Mouse (Mus musculus): ENCODE data around the gene Dedd2. TPM values are rescaled to one million over a fixed set of nuclear protein-coding genes. Genes with fewer than 3 reads are reported as not detected.

Gene Dedd2
- polyA plus RNA-seq, 1 experiment from 2014 or later: 18.2 TPM

DNA sequence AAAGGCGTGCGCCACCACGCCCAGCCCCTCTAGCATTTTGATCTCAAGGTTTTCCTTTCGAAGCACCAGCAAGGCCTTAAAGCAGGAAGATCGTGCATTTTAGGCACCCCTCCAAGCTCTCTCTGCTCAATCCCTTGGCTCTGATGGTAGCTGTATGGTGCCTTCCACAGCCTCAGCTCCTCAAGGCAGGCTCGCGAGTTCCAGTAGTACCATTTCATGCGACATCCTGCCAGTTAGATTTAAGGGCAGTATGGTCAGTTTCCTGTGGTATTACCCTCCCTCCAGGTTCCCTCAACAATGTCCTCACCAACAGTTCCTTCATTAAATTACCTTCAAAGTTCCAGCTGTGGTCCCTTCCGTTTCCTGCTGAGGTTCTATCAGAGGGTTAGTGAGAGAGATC is 24.3 kb downstream of the Dedd2 start:
- Histone ChIP-seq H3K4me3 (ENCODE audit: low read depth, low read length) (no peak overlapping the region), H3K27me3 (replicated peaks; ENCODE audit: insufficient read depth, low read length) (no peaks in the 10 kb centered on the region), H3K4me2 (replicated peaks; ENCODE audit: low read depth, low read length) (no peak overlapping the region), H3K27ac (ENCODE audit: low read length) (no peak overlapping the region), H3K4me1 (ENCODE audit: insufficient read depth, low read depth, low read length) (no peaks in the 10 kb centered on the region), H3K36me3 (ENCODE audit: insufficient read depth, low read length) (no peaks in the 10 kb centered on the region), H3K9me3 (ENCODE audit: low read length) (no peaks in the 10 kb centered on the region), H3K9ac (replicated peaks; ENCODE audit: low read depth) (no peak overlapping the region)
- TF ChIP-seq EP300 (IDR thresholded peaks at IDR 0.05): no peak
- 71% methylated on average over 9 of the region's 9 CpGs for WGBS
- ATAC-seq: no peak
- no peak for DNase-seq (ENCODE audit: low spot score)

DNA sequence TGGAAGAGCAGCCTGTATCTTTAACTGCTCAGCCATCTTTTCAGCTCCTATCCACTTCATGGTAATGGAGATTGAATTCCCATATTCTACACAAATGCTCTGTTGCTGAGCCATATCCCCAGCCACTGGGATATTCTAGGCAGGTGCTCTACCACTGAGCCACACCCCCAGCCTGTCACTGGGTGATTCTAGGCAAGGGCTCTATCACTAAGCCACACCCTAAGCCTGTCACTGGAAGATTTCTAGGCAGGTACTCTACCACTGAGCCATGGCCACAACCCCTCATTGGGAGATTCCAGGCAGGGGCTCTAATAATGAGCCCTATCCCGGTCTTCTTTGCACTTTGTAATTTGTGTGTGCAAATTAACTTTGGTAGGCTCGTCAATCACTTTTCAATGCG is 25.3 kb downstream of the Dedd2 start:
- no peak overlapping the region for H3K4me2 ChIP-seq (replicated peaks; ENCODE audit: low read depth, low read length)
- H3K27ac ChIP-seq (ENCODE audit: low read length): no peak overlapping the region
- no peak overlapping the region for H3K4me3 ChIP-seq (ENCODE audit: low read depth, low read length)
- 75% methylated on average over 3 of the region's 3 CpGs for WGBS
- ATAC-seq: no peak
- no peak overlapping the region for H3K9ac ChIP-seq (replicated peaks; ENCODE audit: low read depth)
- no peaks in the 10 kb centered on the region for H3K27me3 ChIP-seq (replicated peaks; ENCODE audit: insufficient read depth, low read length)
- no peaks in the 10 kb centered on the region for H3K9me3 ChIP-seq (ENCODE audit: low read length)
- TF ChIP-seq EP300 (IDR thresholded peaks at IDR 0.05): no peak
- TF ChIP-seq CTCF (IDR thresholded peaks at IDR 0.05): no peak
- H3K4me1 ChIP-seq (ENCODE audit: insufficient read depth, low read depth, low read length): no peaks in the 10 kb centered on the region
- no peaks in the 10 kb centered on the region for H3K36me3 ChIP-seq (ENCODE audit: insufficient read depth, low read length)
- no peak for DNase-seq (ENCODE audit: low spot score)

DNA sequence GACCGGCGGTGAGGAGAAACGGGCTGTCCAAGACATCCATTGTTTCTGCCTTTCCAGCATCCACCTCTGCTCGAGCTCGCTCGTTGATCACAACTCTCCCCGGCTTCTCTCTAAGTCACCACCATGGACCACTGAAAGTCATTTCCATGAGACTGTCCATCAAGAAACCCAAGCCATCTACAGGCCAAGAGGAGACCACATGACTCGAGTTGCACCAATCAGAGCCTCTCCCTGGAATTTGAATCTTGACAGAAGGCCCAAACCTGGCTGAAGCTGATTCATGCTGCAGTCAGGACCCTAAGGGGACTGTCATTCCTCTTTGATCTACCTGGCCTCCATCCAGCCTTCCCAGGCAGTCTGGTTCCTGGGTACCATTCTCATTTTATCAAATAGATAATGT is 28.3 kb downstream of the Dedd2 start:
- Histone ChIP-seq H3K36me3 (ENCODE audit: insufficient read depth, low read length) (no peaks in the 10 kb centered on the region), H3K9me3 (ENCODE audit: low read length) (no peaks in the 10 kb centered on the region), H3K4me3 (ENCODE audit: low read depth, low read length) (no peak overlapping the region), H3K27ac (ENCODE audit: low read length) (no peak overlapping the region), H3K9ac (replicated peaks; ENCODE audit: low read depth) (no peak overlapping the region), H3K4me1 (ENCODE audit: insufficient read depth, low read depth, low read length) (no peaks in the 10 kb centered on the region), H3K27me3 (replicated peaks; ENCODE audit: insufficient read depth, low read length) (no peaks in the 10 kb centered on the region), H3K4me2 (replicated peaks; ENCODE audit: low read depth, low read length) (no peak overlapping the region)
- WGBS: 75% methylated on average over 8 of the region's 8 CpGs
- ATAC-seq (no peak), DNase-seq (ENCODE audit: low spot score) (no peak)
- TF ChIP-seq CTCF (IDR thresholded peaks at IDR 0.05) (no peak), EP300 (IDR thresholded peaks at IDR 0.05) (no peak)

DNA sequence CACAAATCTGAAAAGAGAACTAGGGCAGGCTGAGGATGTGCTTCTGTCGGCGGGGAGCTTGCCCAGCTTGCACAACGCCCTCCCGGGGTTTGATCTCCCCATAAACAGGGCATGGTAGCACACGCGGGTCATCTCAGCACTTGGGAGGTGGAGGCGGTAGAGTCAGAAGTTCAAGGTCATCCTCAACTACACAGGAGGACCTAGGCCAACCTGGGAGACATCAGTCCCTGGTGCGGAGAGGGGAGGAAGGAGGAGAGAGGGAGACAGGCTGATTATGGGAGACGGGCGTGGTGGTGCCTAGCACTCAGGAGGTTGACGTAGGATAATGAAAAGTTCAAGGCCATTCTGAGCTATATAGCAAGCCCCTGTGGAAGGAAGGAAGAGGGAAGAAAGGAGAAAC is 29.6 kb downstream of the Dedd2 start:
- no peak overlapping the region for H3K9ac ChIP-seq (replicated peaks; ENCODE audit: low read depth)
- H3K4me3 ChIP-seq (ENCODE audit: low read depth, low read length): no peak overlapping the region
- H3K9me3 ChIP-seq (ENCODE audit: low read length): no peaks in the 10 kb centered on the region
- no peak overlapping the region for H3K4me2 ChIP-seq (replicated peaks; ENCODE audit: low read depth, low read length)
- H3K27me3 ChIP-seq (replicated peaks; ENCODE audit: insufficient read depth, low read length): no peaks in the 10 kb centered on the region
- no peak for ATAC-seq
- no peaks in the 10 kb centered on the region for H3K36me3 ChIP-seq (ENCODE audit: insufficient read depth, low read length)
- no peak overlapping the region for H3K27ac ChIP-seq (ENCODE audit: low read length)
- DNase-seq (ENCODE audit: low spot score): no peak
- 82% methylated on average over 11 of the region's 11 CpGs for WGBS
- no peaks in the 10 kb centered on the region for H3K4me1 ChIP-seq (ENCODE audit: insufficient read depth, low read depth, low read length)
- TF ChIP-seq CTCF (IDR thresholded peaks at IDR 0.05) (no peak), EP300 (IDR thresholded peaks at IDR 0.05) (no peak)

DNA sequence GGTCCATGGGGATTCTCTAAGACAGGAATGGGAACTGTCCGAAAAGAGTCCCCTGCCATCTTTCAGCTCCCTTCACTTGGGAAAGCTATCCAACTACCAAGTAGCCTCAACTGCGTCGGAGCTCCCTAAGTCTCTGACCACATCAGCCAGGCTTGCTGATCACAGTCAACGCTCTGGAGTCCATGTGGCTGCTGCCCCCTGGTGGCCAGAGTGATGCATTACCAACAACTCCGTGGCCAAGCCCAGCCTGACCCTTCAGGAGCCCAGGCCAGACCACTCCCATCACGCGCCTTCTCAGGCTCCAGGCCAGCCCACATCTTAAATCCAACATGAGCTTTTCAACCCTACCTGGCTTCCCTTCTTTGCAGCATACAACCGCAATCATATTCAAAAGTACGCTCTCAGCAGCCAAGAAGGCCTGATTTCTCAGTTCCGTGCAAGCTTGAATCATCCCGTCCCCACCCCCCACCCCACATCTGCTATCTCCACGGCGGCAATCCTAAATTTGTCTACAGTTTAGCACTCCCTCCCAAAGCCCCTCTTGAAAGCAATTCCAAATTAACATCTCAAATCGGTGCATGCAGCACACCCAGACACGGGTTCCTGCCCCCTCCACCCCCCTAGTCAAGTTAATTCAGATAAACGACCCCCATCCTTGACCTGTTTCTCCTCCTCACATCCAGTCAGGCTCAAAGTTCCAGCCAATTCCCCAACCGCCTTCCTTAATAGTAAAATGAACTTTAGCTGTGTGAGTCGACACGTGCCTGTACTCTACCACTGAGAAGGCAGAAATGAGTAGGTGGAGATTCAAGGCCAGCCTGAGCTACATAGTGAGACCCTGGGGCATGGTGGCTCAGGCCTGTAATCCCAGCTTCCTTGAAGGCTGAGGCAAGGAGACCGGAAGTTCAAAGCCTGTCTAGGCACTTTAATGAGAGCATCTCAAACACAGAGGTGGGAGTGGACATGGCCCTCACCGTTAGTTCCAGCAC is 32.5 kb downstream of the Dedd2 start:
- peak; percentile 86 for DNase-seq (ENCODE audit: low spot score)
- H3K36me3 ChIP-seq (ENCODE audit: insufficient read depth, low read length): no peaks in the 10 kb centered on the region
- 21% methylated on average over 21 of the region's 21 CpGs for WGBS
- H3K27me3 ChIP-seq (replicated peaks; ENCODE audit: insufficient read depth, low read length): peaks cover 11% of the 10 kb centered on the region; the same call in 1 of the 2 replicates
- H3K4me1 ChIP-seq (ENCODE audit: insufficient read depth, low read depth, low read length): no peaks in the 10 kb centered on the region
- no peak overlapping the region for H3K27ac ChIP-seq (ENCODE audit: low read length)
- H3K9me3 ChIP-seq (ENCODE audit: low read length): no peaks in the 10 kb centered on the region
- no peak overlapping the region for H3K4me3 ChIP-seq (ENCODE audit: low read depth, low read length)
- no peak overlapping the region for H3K4me2 ChIP-seq (replicated peaks; ENCODE audit: low read depth, low read length)
- ATAC-seq: peak; percentile 90
- H3K9ac ChIP-seq (replicated peaks; ENCODE audit: low read depth): no peak overlapping the region
- TF ChIP-seq EP300 (IDR thresholded peaks at IDR 0.05) (no peak), CTCF (IDR thresholded peaks at IDR 0.05) (peak; percentile 100)

GRCm38 (mm10) chr7:25184091-25184490 is 36.3 kb downstream of the Dedd2 start:
- no peak overlapping the region for H3K4me3 ChIP-seq (ENCODE audit: low read depth, low read length)
- H3K27me3 ChIP-seq (replicated peaks; ENCODE audit: insufficient read depth, low read length): peaks cover 49% of the 10 kb centered on the region
- H3K9me3 ChIP-seq (ENCODE audit: low read length): no peaks in the 10 kb centered on the region
- H3K9ac ChIP-seq (replicated peaks; ENCODE audit: low read depth): no peak overlapping the region
- H3K4me1 ChIP-seq (ENCODE audit: insufficient read depth, low read depth, low read length): no peaks in the 10 kb centered on the region
- TF ChIP-seq EP300 (IDR thresholded peaks at IDR 0.05) (no peak), CTCF (IDR thresholded peaks at IDR 0.05) (no peak)
- H3K36me3 ChIP-seq (ENCODE audit: insufficient read depth, low read length): no peaks in the 10 kb centered on the region
- no peak for ATAC-seq
- no peak for DNase-seq (ENCODE audit: low spot score)
- 71% methylated on average over 6 of the region's 6 CpGs for WGBS
- H3K27ac ChIP-seq (ENCODE audit: low read length): no peak overlapping the region
- no peak overlapping the region for H3K4me2 ChIP-seq (replicated peaks; ENCODE audit: low read depth, low read length)
